Mouse (Mus musculus): ENCODE measurements around the gene Fam210b.

DNA sequence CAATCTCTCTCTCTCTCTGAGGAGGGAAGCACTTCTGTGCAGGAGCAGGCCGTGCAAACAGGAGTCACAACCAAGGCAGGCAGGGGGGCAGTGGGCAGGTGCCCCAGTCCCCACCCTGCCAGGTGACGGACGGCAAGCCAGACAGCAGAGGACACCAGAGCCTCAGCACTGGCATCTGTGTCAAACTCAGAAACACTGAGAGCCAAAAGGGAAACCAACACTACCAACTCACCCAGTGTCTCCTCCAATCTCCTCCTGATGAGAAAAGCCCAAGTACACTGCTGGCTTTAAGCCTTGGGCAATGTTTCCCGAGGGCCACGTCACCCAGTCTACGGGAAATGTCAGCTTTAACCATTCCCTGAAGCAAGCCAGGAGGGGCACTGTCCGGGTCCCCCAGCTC, 17.8 kb downstream of the Fam210b start:
- TF ChIP-seq CTCF (IDR thresholded peaks at IDR 0.05; ENCODE audit: low read depth, low read length) (no peak), GATA1 (IDR thresholded peaks at IDR 0.05; ENCODE audit: borderline replicate concordance, low read length) (no peak), TAL1 (conservative IDR thresholded peaks at IDR 0.05; ENCODE audit: low read depth, low read length) (no peak)
